Mouse (Mus musculus) heart, embryonic 15.5 days (tissue): ENCODE data around the gene Pak6. TPM values are rescaled to one million over a fixed set of nuclear protein-coding genes. Genes with fewer than 3 reads are reported as not detected.

ENCODE experiments used
- ATAC-seq: fragments of 200-750 bp; cut with Nextera tagmentation; replicated peaks from 2 replicates; pipeline ENCODE4 v1.8.0; 2017; ENCODE audit warnings: low read depth, moderate TSS enrichment; ENCODE audit not compliant: insufficient number of reproducible peaks, insufficient read depth, low FRiP score
- H3K27ac ChIP-seq: fragments of 300-500 bp; sonication (generic); 2 replicates; pipeline ENCODE4 v1.5.1; 2015; ENCODE audit warnings: mild to moderate bottlenecking, inconsistent platforms
- H3K27me3 ChIP-seq: fragments of 300-500 bp; sonication (generic); 2 replicates; pipeline ENCODE4 v1.6.1; 2015; ENCODE audit warnings: inconsistent platforms
- H3K36me3 ChIP-seq: fragments of 300-500 bp; sonication (generic); 2 replicates; pipeline ENCODE4 v1.6.1; 2015; ENCODE audit warnings: mild to moderate bottlenecking, inconsistent platforms
- H3K4me1 ChIP-seq: fragments of 300-500 bp; sonication (generic); replicated peaks from 2 replicates; pipeline ENCODE4 v1.6.1; 2015; ENCODE audit warnings: inconsistent platforms
- H3K4me2 ChIP-seq: fragments of 300-500 bp; sonication (generic); 2 replicates; pipeline ENCODE4 v1.6.1; 2015; ENCODE audit warnings: inconsistent platforms, mild to moderate bottlenecking, moderate library complexity
- H3K4me3 ChIP-seq: fragments of 300-500 bp; sonication (generic); 2 replicates; pipeline ENCODE4 v1.5.1; 2015; ENCODE audit warnings: mild to moderate bottlenecking, inconsistent platforms
- H3K9ac ChIP-seq: fragments of 300-500 bp; sonication (generic); 2 replicates; pipeline ENCODE4 v1.6.1; 2015; ENCODE audit warnings: mild to moderate bottlenecking, inconsistent platforms
- H3K9me3 ChIP-seq: fragments of 300-500 bp; sonication (generic); replicated peaks from 2 replicates; pipeline ENCODE4 v1.6.1; 2016; ENCODE audit warnings: inconsistent platforms
- WGBS: fragments of 180-500 bp; shearing (Covaris S2); methylation state at CpG from one replicate; pipeline ENCODE4 v1.1.7; 2015; ENCODE audit warnings: mixed read lengths; 5-methylcytosine and 5-hydroxymethylcytosine counted together
- polyA plus RNA-seq: library from polyadenylated mRNA; unstranded; fragments of >200 nt; fragmentation: Nextera tagmentation; extraction: Ambion mirVana; gene quantifications from 2 replicates; pipeline ENCODE4 v1.2.1, GENCODE M21; 2015

Pak6 gene
- polyA plus RNA-seq, result 10.1 and 11.0 TPM in 2 replicates

- Histone ChIP-seq H3K27me3 (0 out of 2 replicates have a peak, but pooled peaks cover 3% of the 10 kb centered on the region), H3K4me3 (peak within 1 kb of the TSS; percentile 58), H3K4me2 (peak within 1 kb of the TSS; percentile 89), H3K9me3 (no peaks in the 10 kb centered on the region), H3K4me1 (peaks cover 71% of the 10 kb centered on the region), H3K9ac (peak within 1 kb of the TSS; percentile 65), H3K36me3 (no peaks in the 10 kb centered on the region), H3K27ac (peak within 1 kb of the TSS; percentile 75)
- WGBS, result 3% methylated on average over 37 of the region's 37 CpGs
- peak; percentile 19 for ATAC-seq
These were observed at the start of gene Pak6 for GRCm38 (mm10) chr2:118662902-118663803. Gene Pak6 (plus strand): TSS chr2:118663303.

- H3K27me3 ChIP-seq, result no peaks in the 10 kb centered on the region
- no peak overlapping the region for H3K4me3 ChIP-seq
- H3K9ac ChIP-seq, result no peak overlapping the region
- H3K36me3 ChIP-seq, result peaks cover 88% of the 10 kb centered on the region
- H3K4me1 ChIP-seq, result no peaks in the 10 kb centered on the region
- ATAC-seq, result no peak
- 91% methylated on average over 5 of the region's 5 CpGs for WGBS
- no peak overlapping the region for H3K27ac ChIP-seq
- H3K9me3 ChIP-seq, result no peaks in the 10 kb centered on the region
- no peak overlapping the region for H3K4me2 ChIP-seq
These were observed 45.1 kb upstream of the Pak6 start for GRCm38 (mm10) chr2:118618013-118618412.

- Histone ChIP-seq H3K27ac (no peak overlapping the region), H3K4me2 (no peak overlapping the region), H3K27me3 (no peaks in the 10 kb centered on the region), H3K4me3 (no peak overlapping the region), H3K36me3 (peaks cover 76% of the 10 kb centered on the region), H3K9ac (no peak overlapping the region), H3K4me1 (no peaks in the 10 kb centered on the region), H3K9me3 (no peaks in the 10 kb centered on the region)
- 74% methylated on average over 2 of the region's 2 CpGs for WGBS
- ATAC-seq, result no peak
These were observed 43.0 kb upstream of the Pak6 start for GRCm38 (mm10) chr2:118620101-118620500.

GRCm38 (mm10) chr2:118620608-118621007, 42.5 kb upstream of the Pak6 start:
- no peak for ATAC-seq
- no peaks in the 10 kb centered on the region for H3K4me1 ChIP-seq
- H3K4me2 ChIP-seq, result no peak overlapping the region
- H3K27ac ChIP-seq, result no peak overlapping the region
- peaks cover 71% of the 10 kb centered on the region for H3K36me3 ChIP-seq
- no peaks in the 10 kb centered on the region for H3K27me3 ChIP-seq
- H3K9me3 ChIP-seq, result no peaks in the 10 kb centered on the region
- H3K4me3 ChIP-seq, result no peak overlapping the region
- no peak overlapping the region for H3K9ac ChIP-seq
- 82% methylated on average over 8 of the region's 8 CpGs for WGBS

- Histone ChIP-seq H3K27ac (no peak overlapping the region), H3K9me3 (no peaks in the 10 kb centered on the region), H3K4me1 (no peaks in the 10 kb centered on the region), H3K27me3 (no peaks in the 10 kb centered on the region), H3K36me3 (peaks cover 79% of the 10 kb centered on the region), H3K9ac (no peak overlapping the region), H3K4me2 (no peak overlapping the region), H3K4me3 (no peak overlapping the region)
- ATAC-seq, result no peak
- 91% methylated on average over 6 of the region's 6 CpGs for WGBS
These were observed 33.8 kb upstream of the Pak6 start for GRCm38 (mm10) chr2:118629276-118629675.

- ATAC-seq, result no peak
- Histone ChIP-seq H3K4me3 (no peak overlapping the region), H3K9ac (no peak overlapping the region), H3K4me1 (peaks cover 2% of the 10 kb centered on the region; the same call in 1 of the 2 replicates), H3K36me3 (peaks cover 87% of the 10 kb centered on the region), H3K27me3 (no peaks in the 10 kb centered on the region), H3K27ac (no peak overlapping the region), H3K4me2 (no peak overlapping the region), H3K9me3 (no peaks in the 10 kb centered on the region)
- 61% methylated on average over 5 of the region's 5 CpGs for WGBS
These were observed 29.7 kb upstream of the Pak6 start for GRCm38 (mm10) chr2:118633441-118633840.

GRCm38 (mm10) chr2:118637258-118637657, 25.8 kb upstream of the Pak6 start:
- Histone ChIP-seq H3K36me3 (peaks cover 78% of the 10 kb centered on the region), H3K4me3 (no peak overlapping the region), H3K27me3 (no peaks in the 10 kb centered on the region), H3K4me1 (peaks cover 10% of the 10 kb centered on the region; the same call in 1 of the 2 replicates), H3K4me2 (no peak overlapping the region), H3K27ac (no peak overlapping the region), H3K9me3 (no peaks in the 10 kb centered on the region), H3K9ac (no peak overlapping the region)
- ATAC-seq, result no peak
- 87% methylated on average over 5 of the region's 5 CpGs for WGBS

GRCm38 (mm10) chr2:118637888-118638526, 25.1 kb upstream of the Pak6 start:
- H3K36me3 ChIP-seq, result peaks cover 78% of the 10 kb centered on the region
- H3K4me3 ChIP-seq, result no peak overlapping the region
- ATAC-seq, result 0 out of 2 replicates have a peak, but pooled peaks have one; percentile 23
- H3K4me2 ChIP-seq, result no peak overlapping the region
- peaks cover 10% of the 10 kb centered on the region; the same call in 1 of the 2 replicates for H3K4me1 ChIP-seq
- H3K9ac ChIP-seq, result no peak overlapping the region
- 39% methylated on average over 8 of the region's 8 CpGs for WGBS
- peak overlapping the region; percentile 45; the same call in 1 of the 2 replicates for H3K27ac ChIP-seq
- H3K9me3 ChIP-seq, result no peaks in the 10 kb centered on the region
- H3K27me3 ChIP-seq, result no peaks in the 10 kb centered on the region

GRCm38 (mm10) chr2:118638686-118639085, 24.4 kb upstream of the Pak6 start:
- H3K9ac ChIP-seq, result no peak overlapping the region
- H3K27me3 ChIP-seq, result no peaks in the 10 kb centered on the region
- no peak overlapping the region for H3K4me2 ChIP-seq
- H3K9me3 ChIP-seq, result no peaks in the 10 kb centered on the region
- H3K36me3 ChIP-seq, result peaks cover 78% of the 10 kb centered on the region
- peak overlapping the region; percentile 45; the same call in 1 of the 2 replicates for H3K27ac ChIP-seq
- WGBS, result 66% methylated on average over 8 of the region's 8 CpGs
- H3K4me3 ChIP-seq, result no peak overlapping the region
- ATAC-seq, result peak; percentile 62
- peaks cover 10% of the 10 kb centered on the region; the same call in 1 of the 2 replicates for H3K4me1 ChIP-seq

GRCm38 (mm10) chr2:118641147-118641546, 22.0 kb upstream of the Pak6 start:
- no peak overlapping the region for H3K27ac ChIP-seq
- no peaks in the 10 kb centered on the region for H3K9me3 ChIP-seq
- no peaks in the 10 kb centered on the region for H3K27me3 ChIP-seq
- no peak overlapping the region for H3K9ac ChIP-seq
- no peak for ATAC-seq
- H3K36me3 ChIP-seq, result peaks cover 62% of the 10 kb centered on the region
- WGBS, result 45% methylated on average over 2 of the region's 2 CpGs
- no peak overlapping the region for H3K4me2 ChIP-seq
- no peak overlapping the region for H3K4me3 ChIP-seq
- peaks cover 10% of the 10 kb centered on the region; the same call in 1 of the 2 replicates for H3K4me1 ChIP-seq

- H3K4me2 ChIP-seq, result no peak overlapping the region
- 67% methylated on average over 3 of the region's 3 CpGs for WGBS
- H3K9me3 ChIP-seq, result no peaks in the 10 kb centered on the region
- H3K4me3 ChIP-seq, result no peak overlapping the region
- H3K27me3 ChIP-seq, result no peaks in the 10 kb centered on the region
- ATAC-seq, result no peak
- no peak overlapping the region for H3K9ac ChIP-seq
- H3K4me1 ChIP-seq, result peaks cover 15% of the 10 kb centered on the region
- peaks cover 50% of the 10 kb centered on the region for H3K36me3 ChIP-seq
- H3K27ac ChIP-seq, result no peak overlapping the region
These were observed 20.7 kb upstream of the Pak6 start for GRCm38 (mm10) chr2:118642431-118642830.
